Mouse (Mus musculus): Measurements from ENCODE around the gene Hbq1a. TPM values are rescaled to one million over a fixed set of nuclear protein-coding genes. Genes with fewer than 3 reads are reported as not detected.
"Not testable (repeated sequence)": the region's sequence is repeated elsewhere in the genome, so short reads cannot be mapped to it uniquely, and the experiment has no call there.

Gene Hbq1a
- polyA plus RNA-seq, 1 experiment from 2014 or later: 0.75 TPM

- H3K27me3 ChIP-seq (replicated peaks; ENCODE audit: control insufficient read depth, insufficient read depth, low read length); DNase-seq (ENCODE audit: low spot score); H3K27ac ChIP-seq (ENCODE audit: low read depth, low read length); H3K9ac ChIP-seq (ENCODE audit: low read length); H3K4me1 ChIP-seq (ENCODE audit: control insufficient read depth, insufficient read depth, low read length); H3K4me2 ChIP-seq (ENCODE audit: low read length); H3K36me3 ChIP-seq (ENCODE audit: control insufficient read depth, insufficient read depth, low read length); H3K9me3 ChIP-seq (replicated peaks; ENCODE audit: control insufficient read depth, low read length); ATAC-seq; H3K4me3 ChIP-seq (ENCODE audit: low read depth, low read length): not testable (repeated sequence)
- 88% methylated on average over 4 of the region's 4 CpGs for WGBS
Observed at GRCm38 (mm10) chr11:32292819-32293218, 7.0 kb upstream of the Hbq1a start.

GRCm38 (mm10) chr11:32293479-32293878 lies 6.4 kb upstream of the Hbq1a start:
- H3K9ac ChIP-seq (ENCODE audit: low read length); H3K36me3 ChIP-seq (ENCODE audit: control insufficient read depth, insufficient read depth, low read length); H3K27ac ChIP-seq (ENCODE audit: low read depth, low read length); H3K27me3 ChIP-seq (replicated peaks; ENCODE audit: control insufficient read depth, insufficient read depth, low read length); ATAC-seq; H3K4me2 ChIP-seq (ENCODE audit: low read length); H3K4me3 ChIP-seq (ENCODE audit: low read depth, low read length); H3K9me3 ChIP-seq (replicated peaks; ENCODE audit: control insufficient read depth, low read length); H3K4me1 ChIP-seq (ENCODE audit: control insufficient read depth, insufficient read depth, low read length); DNase-seq (ENCODE audit: low spot score): not testable (repeated sequence)
- 74% methylated on average over 3 of the region's 3 CpGs for WGBS

GRCm38 (mm10) chr11:32296203-32296602 lies 3.7 kb upstream of the Hbq1a start, which contains the start of gene Hba-a2:
TSS of gene Hba-a2 (plus strand) at chr11:32296489.
- not testable (repeated sequence) for ATAC-seq; H3K9me3 ChIP-seq (replicated peaks; ENCODE audit: control insufficient read depth, low read length); H3K4me3 ChIP-seq (ENCODE audit: low read depth, low read length); H3K27ac ChIP-seq (ENCODE audit: low read depth, low read length); H3K36me3 ChIP-seq (ENCODE audit: control insufficient read depth, insufficient read depth, low read length); DNase-seq (ENCODE audit: low spot score); H3K4me1 ChIP-seq (ENCODE audit: control insufficient read depth, insufficient read depth, low read length); H3K27me3 ChIP-seq (replicated peaks; ENCODE audit: control insufficient read depth, insufficient read depth, low read length); H3K9ac ChIP-seq (ENCODE audit: low read length); H3K4me2 ChIP-seq (ENCODE audit: low read length)
- no CpG with 5 or more reads among the region's 4 CpGs for WGBS

GRCm38 (mm10) chr11:32297417-32297816 lies 2.5 kb upstream of the Hbq1a start:
- not testable (repeated sequence) for H3K9me3 ChIP-seq (replicated peaks; ENCODE audit: control insufficient read depth, low read length); DNase-seq (ENCODE audit: low spot score); H3K9ac ChIP-seq (ENCODE audit: low read length); ATAC-seq; H3K4me2 ChIP-seq (ENCODE audit: low read length); H3K4me1 ChIP-seq (ENCODE audit: control insufficient read depth, insufficient read depth, low read length); H3K36me3 ChIP-seq (ENCODE audit: control insufficient read depth, insufficient read depth, low read length); H3K27me3 ChIP-seq (replicated peaks; ENCODE audit: control insufficient read depth, insufficient read depth, low read length); H3K27ac ChIP-seq (ENCODE audit: low read depth, low read length); H3K4me3 ChIP-seq (ENCODE audit: low read depth, low read length)
- WGBS: 60% methylated on average over 2 of the region's 2 CpGs

- H3K27me3 ChIP-seq (replicated peaks; ENCODE audit: control insufficient read depth, insufficient read depth, low read length): no peaks in the 10 kb centered on the region
- H3K4me3 ChIP-seq (ENCODE audit: low read depth, low read length): no peak overlapping the region
- H3K27ac ChIP-seq (ENCODE audit: low read depth, low read length): no peak overlapping the region
- H3K36me3 ChIP-seq (ENCODE audit: control insufficient read depth, insufficient read depth, low read length): no peaks in the 10 kb centered on the region
- WGBS: 85% methylated on average over 1 of the region's 1 CpGs
- H3K4me1 ChIP-seq (ENCODE audit: control insufficient read depth, insufficient read depth, low read length): no peaks in the 10 kb centered on the region
- DNase-seq (ENCODE audit: low spot score) (no peak), ATAC-seq (no peak)
- H3K9ac ChIP-seq (ENCODE audit: low read length): no peak overlapping the region
- no peaks in the 10 kb centered on the region for H3K9me3 ChIP-seq (replicated peaks; ENCODE audit: control insufficient read depth, low read length)
- H3K4me2 ChIP-seq (ENCODE audit: low read length): no peak overlapping the region
Observed at GRCm38 (mm10) chr11:32297866-32298531, 1.9 kb upstream of the Hbq1a start.

GRCm38 (mm10) chr11:32298532-32298918 lies 1.3 kb upstream of the Hbq1a start:
- DNase-seq (ENCODE audit: low spot score): no peak
- Histone ChIP-seq H3K9ac (ENCODE audit: low read length) (no peak overlapping the region), H3K27me3 (replicated peaks; ENCODE audit: control insufficient read depth, insufficient read depth, low read length) (no peaks in the 10 kb centered on the region), H3K36me3 (ENCODE audit: control insufficient read depth, insufficient read depth, low read length) (no peaks in the 10 kb centered on the region), H3K4me1 (ENCODE audit: control insufficient read depth, insufficient read depth, low read length) (no peaks in the 10 kb centered on the region; the same call in 1 of the 2 replicates), H3K9me3 (replicated peaks; ENCODE audit: control insufficient read depth, low read length) (no peaks in the 10 kb centered on the region), H3K4me3 (ENCODE audit: low read depth, low read length) (no peak overlapping the region), H3K4me2 (ENCODE audit: low read length) (no peak overlapping the region), H3K27ac (ENCODE audit: low read depth, low read length) (no peak overlapping the region)
- WGBS: 97% methylated on average over 2 of the region's 2 CpGs
- no peak for ATAC-seq

GRCm38 (mm10) chr11:32300279-32301267 lies 704 bp downstream of the Hbq1a start:
- H3K9me3 ChIP-seq (replicated peaks; ENCODE audit: control insufficient read depth, low read length): no peaks in the 10 kb centered on the region
- ATAC-seq: peak; percentile 13; the same call in 1 of the 2 replicates
- H3K9ac ChIP-seq (ENCODE audit: low read length): no peak overlapping the region
- no peaks in the 10 kb centered on the region for H3K27me3 ChIP-seq (replicated peaks; ENCODE audit: control insufficient read depth, insufficient read depth, low read length)
- DNase-seq (ENCODE audit: low spot score): no peak
- H3K4me3 ChIP-seq (ENCODE audit: low read depth, low read length): no peak overlapping the region
- no peaks in the 10 kb centered on the region for H3K36me3 ChIP-seq (ENCODE audit: control insufficient read depth, insufficient read depth, low read length)
- no peaks in the 10 kb centered on the region; the same call in 1 of the 2 replicates for H3K4me1 ChIP-seq (ENCODE audit: control insufficient read depth, insufficient read depth, low read length)
- WGBS: 60% methylated on average over 14 of the region's 17 CpGs
- peak overlapping the region; percentile 39; the same call in 1 of the 2 replicates for H3K4me2 ChIP-seq (ENCODE audit: low read length)
- no peak overlapping the region for H3K27ac ChIP-seq (ENCODE audit: low read depth, low read length)

GRCm38 (mm10) chr11:32301506-32301905 lies 1.6 kb downstream of the Hbq1a start:
- WGBS: 65% methylated on average over 1 of the region's 1 CpGs
- Histone ChIP-seq H3K4me1 (ENCODE audit: control insufficient read depth, insufficient read depth, low read length) (no peaks in the 10 kb centered on the region; the same call in 1 of the 2 replicates), H3K9ac (ENCODE audit: low read length) (no peak overlapping the region), H3K9me3 (replicated peaks; ENCODE audit: control insufficient read depth, low read length) (no peaks in the 10 kb centered on the region), H3K27ac (ENCODE audit: low read depth, low read length) (no peak overlapping the region), H3K4me3 (ENCODE audit: low read depth, low read length) (no peak overlapping the region), H3K36me3 (ENCODE audit: control insufficient read depth, insufficient read depth, low read length) (no peaks in the 10 kb centered on the region), H3K4me2 (ENCODE audit: low read length) (no peak overlapping the region), H3K27me3 (replicated peaks; ENCODE audit: control insufficient read depth, insufficient read depth, low read length) (no peaks in the 10 kb centered on the region)
- DNase-seq (ENCODE audit: low spot score) (no peak), ATAC-seq (no peak)
